Mouse (Mus musculus): ENCODE measurements around the gene Card9. TPM values are rescaled to one million over a fixed set of nuclear protein-coding genes. Genes with fewer than 3 reads are reported as not detected.

Gene Card9
- polyA plus RNA-seq, 1 experiment = 0.20 TPM

DNA sequence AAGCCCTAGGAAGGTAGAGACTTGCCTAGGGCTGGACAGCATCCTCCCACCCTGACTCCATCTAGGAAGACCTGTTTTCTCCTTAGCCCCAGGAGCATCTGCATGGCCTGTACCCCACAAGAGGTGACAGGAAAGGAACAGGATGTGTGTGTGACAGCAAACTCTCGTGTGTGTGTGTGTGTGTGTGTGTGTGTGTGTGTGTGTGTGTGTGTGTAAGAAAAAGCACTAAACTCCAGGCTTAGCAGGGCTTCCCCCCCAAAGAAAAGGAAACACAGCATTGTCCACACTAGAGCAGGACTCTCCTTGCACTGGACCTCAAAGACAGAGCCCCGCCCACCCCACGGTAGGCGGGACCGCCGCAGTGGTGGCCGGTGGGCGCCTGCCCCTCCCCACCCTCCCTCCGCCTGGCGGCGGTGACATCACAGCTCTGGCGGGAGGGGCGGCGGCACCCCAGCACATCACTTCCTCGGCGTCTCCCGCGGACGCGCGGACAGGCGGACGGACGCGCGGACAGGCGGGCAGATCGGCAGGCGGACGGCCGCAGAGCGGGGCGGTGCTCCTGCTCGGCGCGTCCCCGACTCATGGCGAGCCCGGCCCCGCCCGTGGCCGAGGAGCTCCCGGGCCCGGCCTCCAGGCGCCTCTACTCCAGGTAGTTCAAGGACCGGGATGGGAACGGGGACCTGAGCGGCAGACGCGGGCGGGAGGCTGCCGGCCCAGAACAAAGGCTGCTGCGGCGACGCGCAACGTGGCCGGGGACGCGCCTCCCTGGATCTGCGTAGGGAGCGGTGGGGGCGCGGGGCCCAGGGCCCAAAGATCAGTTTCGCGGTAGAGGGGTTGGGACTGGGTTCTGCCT lies 45.4 kb downstream of the Card9 start, which contains the start of gene Gpsm1:
Gene Gpsm1, plus strand, starts transcription at position 444 of the 853 bp plus-strand sequence.
- H3K4me1 ChIP-seq (ENCODE audit: control insufficient read depth) = peaks cover 10% of the 10 kb centered on the region
- H3K9me3 ChIP-seq (ENCODE audit: control insufficient read depth, low read length) = no peaks in the 10 kb centered on the region
- peaks cover 25% of the 10 kb centered on the region for H3K27me3 ChIP-seq (ENCODE audit: control insufficient read depth)
- peak within 1 kb of the TSS; percentile 54 for H3K4me3 ChIP-seq (replicated peaks)
- H3K36me3 ChIP-seq (ENCODE audit: control insufficient read depth) = no peaks in the 10 kb centered on the region
- TF ChIP-seq GATA1 (IDR thresholded peaks at IDR 0.05; ENCODE audit: low read length) (no peak), TAL1 (IDR thresholded peaks at IDR 0.05; ENCODE audit: low read length) (no peak)

DNA sequence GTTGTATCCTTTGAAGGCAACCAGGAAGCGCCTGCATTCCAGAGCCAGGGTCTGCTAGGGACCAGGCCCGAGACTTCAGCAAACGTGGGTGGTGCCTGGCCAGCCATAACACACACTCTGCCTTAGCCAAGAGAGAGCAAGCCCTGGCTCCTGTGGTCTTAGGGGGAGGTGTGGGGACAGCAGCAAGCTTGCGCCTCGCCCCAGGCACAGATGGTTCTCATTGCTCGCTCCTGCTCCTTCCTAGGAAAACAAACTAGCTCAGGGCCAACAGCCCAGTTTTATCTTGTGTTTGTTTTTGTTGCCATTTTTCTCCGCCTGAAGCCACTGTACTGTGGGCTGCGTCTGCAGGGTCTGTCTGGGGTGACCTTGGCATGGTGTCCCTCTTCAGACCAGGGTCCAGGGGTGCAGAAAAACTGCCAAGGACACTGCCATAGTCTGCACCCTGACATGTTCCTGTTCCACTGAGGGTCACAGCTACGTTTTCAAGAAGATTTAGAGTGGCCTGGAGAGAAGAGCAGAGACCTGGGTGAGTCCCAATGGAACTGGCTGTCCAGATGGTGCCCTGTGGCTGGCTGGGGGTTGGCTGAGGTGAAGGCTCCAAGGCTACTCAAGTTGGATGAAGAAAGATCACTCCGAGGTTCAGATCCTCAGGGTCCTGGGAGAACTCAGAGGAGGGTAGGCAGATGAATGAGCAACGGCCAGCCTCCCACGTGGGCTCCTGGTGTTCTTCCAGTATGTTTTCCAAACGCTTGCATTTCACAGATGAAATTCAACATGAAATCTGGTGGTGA lies 46.2 kb downstream of the Card9 start:
- Histone ChIP-seq H3K4me1 (ENCODE audit: control insufficient read depth) (peaks cover 10% of the 10 kb centered on the region), H3K4me3 (replicated peaks) (no peak overlapping the region), H3K27me3 (ENCODE audit: control insufficient read depth) (peaks cover 25% of the 10 kb centered on the region), H3K36me3 (ENCODE audit: control insufficient read depth) (no peaks in the 10 kb centered on the region), H3K9me3 (ENCODE audit: control insufficient read depth, low read length) (no peaks in the 10 kb centered on the region)
- no peak for TF ChIP-seq GATA1 (IDR thresholded peaks at IDR 0.05; ENCODE audit: low read length)

DNA sequence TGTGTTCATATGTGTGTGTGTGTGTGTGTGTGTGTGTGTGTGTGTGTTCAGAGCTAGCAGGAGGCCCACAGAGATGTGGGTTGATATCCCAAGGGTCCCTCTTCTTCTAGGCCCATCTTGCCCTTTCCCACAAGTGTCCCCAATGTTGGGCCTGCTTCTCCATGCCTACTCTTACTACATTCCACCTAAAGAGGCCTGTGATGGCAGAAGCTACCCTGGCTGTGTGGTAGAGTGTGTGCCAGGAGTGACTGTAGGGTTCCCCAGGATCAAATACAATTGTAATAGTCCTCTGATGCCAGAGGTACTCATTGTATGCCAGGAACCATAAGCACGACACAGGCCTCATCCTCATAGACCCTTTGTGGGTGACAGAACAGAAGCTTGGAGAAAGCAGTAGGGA lies 47.3 kb downstream of the Card9 start:
- TF ChIP-seq TAL1 (IDR thresholded peaks at IDR 0.05; ENCODE audit: low read length) = no peak
- TF ChIP-seq GATA1 (IDR thresholded peaks at IDR 0.05; ENCODE audit: low read length) = no peak
- no peaks in the 10 kb centered on the region for H3K9me3 ChIP-seq (ENCODE audit: control insufficient read depth, low read length)
- H3K36me3 ChIP-seq (ENCODE audit: control insufficient read depth) = no peaks in the 10 kb centered on the region
- peaks cover 10% of the 10 kb centered on the region for H3K4me1 ChIP-seq (ENCODE audit: control insufficient read depth)
- H3K27me3 ChIP-seq (ENCODE audit: control insufficient read depth) = peaks cover 25% of the 10 kb centered on the region
- no peak overlapping the region for H3K4me3 ChIP-seq (replicated peaks)

DNA sequence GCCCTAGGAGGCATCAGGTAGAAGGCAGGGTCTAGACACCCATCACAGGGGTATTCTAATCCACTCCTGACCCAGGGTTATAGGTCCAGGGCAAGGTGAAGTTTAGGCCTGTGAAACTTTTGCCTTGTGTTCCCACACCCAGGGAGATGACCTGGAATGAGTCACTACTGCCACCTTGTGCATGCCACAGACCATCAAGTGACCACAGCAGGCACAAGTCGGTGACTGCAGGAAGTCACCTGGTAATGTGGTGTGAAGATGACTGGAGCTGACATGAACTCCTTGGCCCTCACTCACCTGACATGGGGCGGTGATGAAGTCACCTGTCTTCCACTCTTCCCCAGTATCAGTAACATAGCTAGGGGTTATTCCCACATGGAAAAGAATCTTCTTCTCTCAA lies 47.9 kb downstream of the Card9 start:
- H3K4me3 ChIP-seq (replicated peaks) = no peak overlapping the region
- H3K27me3 ChIP-seq (ENCODE audit: control insufficient read depth) = peaks cover 25% of the 10 kb centered on the region
- no peaks in the 10 kb centered on the region for H3K36me3 ChIP-seq (ENCODE audit: control insufficient read depth)
- TF ChIP-seq TAL1 (IDR thresholded peaks at IDR 0.05; ENCODE audit: low read length) (no peak), GATA1 (IDR thresholded peaks at IDR 0.05; ENCODE audit: low read length) (no peak)
- H3K9me3 ChIP-seq (ENCODE audit: control insufficient read depth, low read length) = no peaks in the 10 kb centered on the region
- H3K4me1 ChIP-seq (ENCODE audit: control insufficient read depth) = peaks cover 10% of the 10 kb centered on the region

DNA sequence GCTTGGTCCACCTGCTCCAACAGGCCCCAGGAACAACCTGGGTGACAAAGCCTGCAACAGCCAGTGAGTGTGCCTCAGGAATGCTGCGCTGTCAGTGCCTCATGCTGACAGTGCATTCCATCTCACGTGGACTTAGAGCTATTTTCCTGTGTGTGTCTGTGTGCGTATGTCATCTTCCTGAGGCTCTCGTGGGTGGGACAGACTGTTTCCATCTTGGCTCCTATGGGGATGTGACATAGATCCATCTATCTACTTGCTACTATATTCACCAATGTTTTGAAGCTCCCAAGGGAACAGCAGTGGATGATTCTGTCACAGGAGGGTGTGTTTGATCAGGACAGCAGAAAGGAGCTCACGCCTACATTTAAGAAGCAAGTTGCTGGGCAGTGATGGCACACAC lies 48.8 kb downstream of the Card9 start:
- H3K27me3 ChIP-seq (ENCODE audit: control insufficient read depth) = peaks cover 24% of the 10 kb centered on the region
- H3K4me1 ChIP-seq (ENCODE audit: control insufficient read depth) = peaks cover 10% of the 10 kb centered on the region

DNA sequence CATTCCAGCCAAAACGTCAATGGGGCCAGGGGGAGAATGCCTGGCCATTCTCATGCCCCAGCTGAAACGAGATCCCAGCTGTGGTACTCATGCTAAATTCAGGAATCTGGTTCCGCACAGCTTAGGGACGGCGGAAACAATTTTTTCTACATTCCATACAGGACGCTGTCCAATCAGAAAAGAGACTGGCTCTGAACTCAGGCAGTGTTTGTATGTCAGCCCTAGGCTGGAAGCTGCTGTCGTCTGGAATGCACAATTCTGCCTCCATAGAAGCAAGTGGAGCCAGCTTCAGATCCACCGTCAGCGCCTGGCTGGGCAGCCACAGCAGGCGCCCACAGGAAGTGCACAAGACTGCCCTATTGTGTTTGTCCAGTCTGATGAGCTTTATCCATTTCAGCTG lies 51.0 kb downstream of the Card9 start:
- no peaks in the 10 kb centered on the region for H3K36me3 ChIP-seq (ENCODE audit: control insufficient read depth)
- no peak for TF ChIP-seq GATA1 (IDR thresholded peaks at IDR 0.05; ENCODE audit: low read length)
- TF ChIP-seq TAL1 (IDR thresholded peaks at IDR 0.05; ENCODE audit: low read length) = no peak
- H3K9me3 ChIP-seq (ENCODE audit: control insufficient read depth, low read length) = no peaks in the 10 kb centered on the region
- no peaks in the 10 kb centered on the region; the same call in 1 of the 2 replicates for H3K4me1 ChIP-seq (ENCODE audit: control insufficient read depth)
- peaks cover 3% of the 10 kb centered on the region for H3K27me3 ChIP-seq (ENCODE audit: control insufficient read depth)
- H3K4me3 ChIP-seq (replicated peaks) = no peak overlapping the region

More for the DNA sequence above, 48.8 kb downstream of the Card9 start:
- TF ChIP-seq TAL1 (IDR thresholded peaks at IDR 0.05; ENCODE audit: low read length) = no peak
- TF ChIP-seq GATA1 (IDR thresholded peaks at IDR 0.05; ENCODE audit: low read length) = no peak
- Histone ChIP-seq H3K36me3 (ENCODE audit: control insufficient read depth) (no peaks in the 10 kb centered on the region), H3K9me3 (ENCODE audit: control insufficient read depth, low read length) (no peaks in the 10 kb centered on the region), H3K4me3 (replicated peaks) (no peak overlapping the region)

DNA sequence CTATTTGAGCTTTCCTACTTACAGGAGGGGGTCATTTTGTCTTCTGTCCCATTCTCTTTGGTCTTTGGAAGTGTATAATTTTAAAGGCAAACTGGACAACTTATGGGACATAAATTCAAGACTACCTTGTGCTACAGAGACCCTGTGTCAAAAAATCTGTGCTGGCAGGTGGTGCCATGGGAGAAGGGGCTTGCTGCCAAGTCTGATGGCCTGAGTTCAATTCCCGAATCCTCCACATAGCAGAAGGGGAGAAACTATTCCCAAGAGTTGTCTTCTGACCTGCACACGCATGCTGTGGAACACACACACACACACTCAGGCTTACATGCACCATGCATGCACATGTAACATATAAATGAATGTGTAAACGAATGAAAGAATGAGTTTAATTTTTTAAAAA lies 54.0 kb downstream of the Card9 start:
- no peaks in the 10 kb centered on the region; the same call in 1 of the 2 replicates for H3K4me1 ChIP-seq (ENCODE audit: control insufficient read depth)
- no peak overlapping the region for H3K4me3 ChIP-seq (replicated peaks)
- H3K36me3 ChIP-seq (ENCODE audit: control insufficient read depth) = no peaks in the 10 kb centered on the region
- no peak for TF ChIP-seq GATA1 (IDR thresholded peaks at IDR 0.05; ENCODE audit: low read length)
- TF ChIP-seq TAL1 (IDR thresholded peaks at IDR 0.05; ENCODE audit: low read length) = no peak
- H3K9me3 ChIP-seq (ENCODE audit: control insufficient read depth, low read length) = no peaks in the 10 kb centered on the region
- no peaks in the 10 kb centered on the region for H3K27me3 ChIP-seq (ENCODE audit: control insufficient read depth)

DNA sequence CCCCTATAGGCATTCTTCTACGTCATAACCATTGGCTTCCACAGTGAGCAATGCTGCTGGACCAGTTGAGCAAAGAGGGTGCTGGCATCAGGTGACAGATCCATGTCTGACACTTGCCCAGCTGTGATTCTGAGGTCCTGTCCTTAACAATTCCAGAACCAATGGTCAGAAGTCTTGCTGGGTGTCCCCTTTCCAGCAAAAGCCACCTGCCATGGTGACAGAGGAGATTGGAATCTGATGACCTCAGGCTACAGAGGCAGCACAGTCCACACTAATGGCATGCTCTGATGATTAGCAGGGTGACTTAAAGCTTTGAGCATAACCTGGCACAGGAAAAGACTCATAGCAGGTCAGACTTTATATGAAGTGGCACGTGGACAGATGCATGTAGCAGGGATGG lies 55.2 kb downstream of the Card9 start:
- H3K27me3 ChIP-seq (ENCODE audit: control insufficient read depth) = no peaks in the 10 kb centered on the region
- no peaks in the 10 kb centered on the region for H3K36me3 ChIP-seq (ENCODE audit: control insufficient read depth)
- H3K9me3 ChIP-seq (ENCODE audit: control insufficient read depth, low read length) = no peaks in the 10 kb centered on the region
- no peak for TF ChIP-seq TAL1 (IDR thresholded peaks at IDR 0.05; ENCODE audit: low read length)
- TF ChIP-seq GATA1 (IDR thresholded peaks at IDR 0.05; ENCODE audit: low read length) = no peak
- H3K4me1 ChIP-seq (ENCODE audit: control insufficient read depth) = no peaks in the 10 kb centered on the region; the same call in 1 of the 2 replicates
- no peak overlapping the region for H3K4me3 ChIP-seq (replicated peaks)

DNA sequence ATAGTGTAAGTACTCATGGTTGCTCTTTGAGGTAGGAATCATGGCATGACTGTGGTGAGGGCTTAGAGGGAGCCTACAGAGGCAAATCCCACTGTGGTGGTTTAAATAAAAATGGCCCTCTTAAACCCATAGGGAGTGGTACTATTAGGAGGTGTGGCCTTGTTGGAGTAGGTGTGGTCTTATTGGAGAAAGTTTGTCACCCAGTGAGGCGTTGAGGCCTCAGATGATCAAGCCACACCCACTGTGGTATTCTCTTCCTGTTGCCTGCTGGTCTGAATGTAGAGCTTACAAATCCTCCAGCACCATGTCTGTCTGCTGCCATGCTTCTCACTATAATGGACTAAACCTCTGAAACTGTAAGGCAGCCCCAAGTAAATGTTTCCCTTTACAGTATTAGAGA lies 56.0 kb downstream of the Card9 start:
- H3K27me3 ChIP-seq (ENCODE audit: control insufficient read depth) = peaks cover 6% of the 10 kb centered on the region; the same call in 1 of the 2 replicates
- H3K9me3 ChIP-seq (ENCODE audit: control insufficient read depth, low read length) = no peaks in the 10 kb centered on the region
- no peaks in the 10 kb centered on the region; the same call in 1 of the 2 replicates for H3K4me1 ChIP-seq (ENCODE audit: control insufficient read depth)
- TF ChIP-seq TAL1 (IDR thresholded peaks at IDR 0.05; ENCODE audit: low read length) = no peak
- no peak for TF ChIP-seq GATA1 (IDR thresholded peaks at IDR 0.05; ENCODE audit: low read length)
- H3K4me3 ChIP-seq (replicated peaks) = no peak overlapping the region
- no peaks in the 10 kb centered on the region for H3K36me3 ChIP-seq (ENCODE audit: control insufficient read depth)

Other genes with a start within 250 kb of the Card9 start
- 0.08 and 0.17 TPM in 2 replicates for gene Nacc2, start 237.7 kb downstream of the Card9 start, polyA plus RNA-seq (2012)
- gene Lhx3, start 152.6 kb downstream of the Card9 start, polyA plus RNA-seq (2012) = not detected in 2 replicates
- gene Qsox2, start 123.4 kb downstream of the Card9 start, polyA plus RNA-seq (2012) = 0.36 and 0.45 TPM in 2 replicates
- under 0.01 TPM in 2 replicates for gene Ccdc187, start 66.4 kb downstream of the Card9 start, polyA plus RNA-seq (2012)
- gene Gpsm1, start 45.4 kb downstream of the Card9 start, polyA plus RNA-seq (2012) = 0.03 and 0.12 TPM in 2 replicates
- gene Dnlz, start 8.8 kb downstream of the Card9 start, polyA plus RNA-seq (2012) = 1.4 TPM in 2 replicates
- gene Snapc4, start 19.7 kb upstream of the Card9 start, polyA plus RNA-seq (2012) = 1.6 and 2.3 TPM in 2 replicates
- 4.4 and 5.4 TPM in 2 replicates for gene Entr1, start 28.4 kb upstream of the Card9 start, polyA plus RNA-seq (2012)
- 12.5 and 18.3 TPM in 2 replicates for gene Pmpca, start 28.4 kb upstream of the Card9 start, polyA plus RNA-seq (2012)
- gene Inpp5e, start 48.3 kb upstream of the Card9 start, polyA plus RNA-seq (2012) = 0.75 and 0.98 TPM in 2 replicates
- gene Sec16a, start 84.3 kb upstream of the Card9 start, polyA plus RNA-seq (2012) = 0.67 and 1.1 TPM in 2 replicates
- gene Notch1, start 155.7 kb upstream of the Card9 start, polyA plus RNA-seq (2012) = 0.07 and 0.41 TPM in 2 replicates
- 3.2 and 3.6 TPM in 2 replicates for gene Egfl7, start 219.1 kb upstream of the Card9 start, polyA plus RNA-seq (2012)
- not detected in 2 replicates for gene Gm20532, start 225.7 kb upstream of the Card9 start, polyA plus RNA-seq (2012)
- 0.02 and 0.31 TPM in 2 replicates for gene Agpat2, start 243.5 kb upstream of the Card9 start, polyA plus RNA-seq (2012)